Mouse (Mus musculus): ENCODE measurements around the gene Frmd4b. TPM values are rescaled to one million over a fixed set of nuclear protein-coding genes. Genes with fewer than 3 reads are reported as not detected.
"Not testable (repeated sequence)": the region's sequence is repeated elsewhere in the genome, so short reads cannot be mapped to it uniquely, and the experiment has no call there.

Gene Frmd4b
- total RNA-seq, 2 experiments from 2014 or later = 14.9 to 15.1 TPM

GRCm38 (mm10) chr6:97381275-97381674, 236.1 kb downstream of the Frmd4b start:
- no peak for DNase-seq (ENCODE audit: low spot score in 2 of 2)

- no peak for DNase-seq (ENCODE audit: low spot score in 2 of 2)
Observed at GRCm38 (mm10) chr6:97370947-97371346, 246.4 kb downstream of the Frmd4b start.

- DNase-seq (ENCODE audit: low spot score in 2 of 2) = no peak
Observed at GRCm38 (mm10) chr6:97370460-97370859, 246.9 kb downstream of the Frmd4b start.

GRCm38 (mm10) chr6:97363846-97364245, 253.5 kb downstream of the Frmd4b start:
- no peak for DNase-seq (ENCODE audit: low spot score in 2 of 2)

- DNase-seq (ENCODE audit: low spot score in 2 of 2) = not testable (repeated sequence)
Observed at GRCm38 (mm10) chr6:97357606-97358005, 259.7 kb downstream of the Frmd4b start.

- DNase-seq (ENCODE audit: low spot score in 2 of 2) = no peak
Observed at GRCm38 (mm10) chr6:97356612-97357011, 260.7 kb downstream of the Frmd4b start.

GRCm38 (mm10) chr6:97355141-97355540, 262.2 kb downstream of the Frmd4b start:
- no peak for DNase-seq (ENCODE audit: low spot score in 2 of 2)

GRCm38 (mm10) chr6:97353933-97354332, 263.4 kb downstream of the Frmd4b start:
- no peak for DNase-seq (ENCODE audit: low spot score in 2 of 2)

- no peak for DNase-seq (ENCODE audit: low spot score in 2 of 2)
Observed at GRCm38 (mm10) chr6:97353371-97353770, 264.0 kb downstream of the Frmd4b start.

GRCm38 (mm10) chr6:97352505-97353154, 264.7 kb downstream of the Frmd4b start:
- no peak for DNase-seq (ENCODE audit: low spot score in 2 of 2)

- DNase-seq (ENCODE audit: low spot score in 2 of 2) = no peak
Observed at GRCm38 (mm10) chr6:97349355-97350138, 267.8 kb downstream of the Frmd4b start.

- no peak for DNase-seq (ENCODE audit: low spot score in 2 of 2)
Observed at GRCm38 (mm10) chr6:97346932-97347331, 270.4 kb downstream of the Frmd4b start.

- DNase-seq (ENCODE audit: low spot score in 2 of 2) = no peak
Observed at GRCm38 (mm10) chr6:97346527-97346926, 270.8 kb downstream of the Frmd4b start.

GRCm38 (mm10) chr6:97345921-97346320, 271.4 kb downstream of the Frmd4b start:
- no peak for DNase-seq (ENCODE audit: low spot score in 2 of 2)

- no peak for DNase-seq (ENCODE audit: low spot score in 2 of 2)
Observed at GRCm38 (mm10) chr6:97342185-97342584, 275.2 kb downstream of the Frmd4b start.

- DNase-seq (ENCODE audit: low spot score in 2 of 2) = no peak
Observed at GRCm38 (mm10) chr6:97341628-97342027, 275.7 kb downstream of the Frmd4b start.

GRCm38 (mm10) chr6:97341148-97341547, 276.2 kb downstream of the Frmd4b start:
- no peak for DNase-seq (ENCODE audit: low spot score in 2 of 2)

- DNase-seq (ENCODE audit: low spot score in 2 of 2) = peak; percentile 5 to 19
Observed at GRCm38 (mm10) chr6:97340211-97340791, 277.0 kb downstream of the Frmd4b start.

- DNase-seq (ENCODE audit: low spot score in 2 of 2) = no peak
Observed at GRCm38 (mm10) chr6:97339271-97339681, 278.1 kb downstream of the Frmd4b start.

- no peak for DNase-seq (ENCODE audit: low spot score in 2 of 2)
Observed at GRCm38 (mm10) chr6:97338843-97339242, 278.5 kb downstream of the Frmd4b start.

- DNase-seq (ENCODE audit: low spot score in 2 of 2) = no peak
Observed at GRCm38 (mm10) chr6:97333323-97333722, 284.0 kb downstream of the Frmd4b start.

GRCm38 (mm10) chr6:97323951-97324350, 293.4 kb downstream of the Frmd4b start:
- no peak for DNase-seq (ENCODE audit: low spot score in 2 of 2)

Measured in left cerebral cortex, adult 18-20 months (tissue).